Mouse (Mus musculus) MEL (cell line): ENCODE results near the gene Olfr611.

Source experiments
- CHD1 ChIP-seq: IDR thresholded peaks from 2 replicates; pipeline ENCODE4 v1.6.1; 2012; ENCODE audit warnings: low read depth, mild to moderate bottlenecking, inconsistent platforms, low read length, improper control_type of control experiment
- ELF1 ChIP-seq: IDR thresholded peaks from 2 replicates; pipeline ENCODE4 v1.6.1; 2014; ENCODE audit warnings: low read depth, mild to moderate bottlenecking, inconsistent platforms, low read length, improper control_type of control experiment, moderate library complexity
- KAT2A ChIP-seq: conservative IDR thresholded peaks from 2 replicates; pipeline ENCODE4 v1.6.1; 2012; ENCODE audit warnings: low read depth, low read length, improper control_type of control experiment, inconsistent platforms
- MAFK ChIP-seq: IDR thresholded peaks from 2 replicates; pipeline ENCODE4 v1.6.1; 2011; ENCODE audit warnings: low read depth, mild to moderate bottlenecking, low read length, improper control_type of control experiment, borderline replicate concordance
- MAX ChIP-seq: IDR thresholded peaks from 2 replicates; pipeline ENCODE4 v1.6.1; 2011; ENCODE audit warnings: low read length, improper control_type of control experiment
- POLR2A ChIP-seq, 2 experiments: IDR thresholded peaks; 2 replicates each; pipeline ENCODE4 v1.6.1; 2011 to 2012; ENCODE audit warnings: low read length in 2 of 2, mild to moderate bottlenecking in 2 of 2, control low read depth in 1 of 2, improper control_type of control experiment in 1 of 2, low read depth in 1 of 2, moderate library complexity in 1 of 2; ENCODE audit not compliant: control insufficient read depth in 1 of 2, insufficient read depth in 1 of 2, poor library complexity in 1 of 2
- RCOR1 ChIP-seq: IDR thresholded peaks from 2 replicates; pipeline ENCODE4 v1.6.1; 2012; ENCODE audit warnings: low read depth, mild to moderate bottlenecking, inconsistent platforms, low read length, improper control_type of control experiment
- UBTF ChIP-seq: IDR thresholded peaks from 2 replicates; pipeline ENCODE4 v1.6.1; 2012; ENCODE audit warnings: low read depth, mild to moderate bottlenecking, inconsistent platforms, low read length, improper control_type of control experiment, moderate library complexity, borderline replicate concordance; ENCODE audit not compliant: insufficient read depth
- ZC3H11A ChIP-seq: IDR thresholded peaks from 2 replicates; pipeline ENCODE4 v1.6.1; 2012; ENCODE audit warnings: low read depth, mild to moderate bottlenecking, inconsistent platforms, low read length, improper control_type of control experiment

GRCm38 (mm10) chr7:103555779-103556178 is 35.1 kb upstream of the Olfr611 start, which contains the start of gene Olfr615:
- TF ChIP-seq MAX: no peak
- TF ChIP-seq ZC3H11A: no peak
- no peak for TF ChIP-seq UBTF
- no peak for TF ChIP-seq ELF1
- no peak for TF ChIP-seq CHD1
- TF ChIP-seq KAT2A: no peak
- no peak for TF ChIP-seq MAFK
- no peak for TF ChIP-seq RCOR1
- no peak for TF ChIP-seq POLR2A (IDR thresholded peaks at IDR 0.05; ENCODE audit: control insufficient read depth in 1 of 2, insufficient read depth in 1 of 2, low read depth in 1 of 2, low read length in 2 of 2, poor library complexity in 1 of 2)
